Mouse (Mus musculus) layer of hippocampus, postnatal 36 days (tissue): ENCODE measurements around the gene Gm17409. TPM values are rescaled to one million over a fixed set of nuclear protein-coding genes. Genes with fewer than 3 reads are reported as not detected.

Source experiments
- DNase-seq, 2 experiments: peaks; one replicate each; pipeline ENCODE4 v3.0.0; 2022
- total RNA-seq, 2 experiments: library from RNA; stranded (reverse); gene quantifications; 2 replicates each; pipeline ENCODE4 v1.2.3; 2021

Gene Gm17409
- total RNA-seq, 2 experiments from 2014 or later: not detected

- DNase-seq: no peak
Observed at GRCm38 (mm10) chr2:58484284-58484965, 14.5 kb downstream of the Gm17409 start.

- DNase-seq: no peak
Observed at GRCm38 (mm10) chr2:58485152-58485551, 15.2 kb downstream of the Gm17409 start.

- no peak for DNase-seq
Observed at GRCm38 (mm10) chr2:58485683-58486082, 15.8 kb downstream of the Gm17409 start.

GRCm38 (mm10) chr2:58486441-58487278, 16.7 kb downstream of the Gm17409 start:
- DNase-seq: no peak

GRCm38 (mm10) chr2:58487279-58487560, 17.3 kb downstream of the Gm17409 start:
- no peak for DNase-seq

GRCm38 (mm10) chr2:58488404-58488803, 18.5 kb downstream of the Gm17409 start:
- no peak for DNase-seq

GRCm38 (mm10) chr2:58489275-58489674, 19.4 kb downstream of the Gm17409 start:
- no peak for DNase-seq

GRCm38 (mm10) chr2:58493685-58494635, 24.0 kb downstream of the Gm17409 start:
- no peak for DNase-seq

- no peak for DNase-seq
Observed at GRCm38 (mm10) chr2:58495271-58495670, 25.4 kb downstream of the Gm17409 start.

- no peak for DNase-seq
Observed at GRCm38 (mm10) chr2:58496647-58497410, 26.9 kb downstream of the Gm17409 start.

GRCm38 (mm10) chr2:58505306-58506090, 35.6 kb downstream of the Gm17409 start:
- DNase-seq: no peak

- DNase-seq: no peak
Observed at GRCm38 (mm10) chr2:58510192-58510591, 40.3 kb downstream of the Gm17409 start.

- no peak for DNase-seq
Observed at GRCm38 (mm10) chr2:58513212-58513611, 43.3 kb downstream of the Gm17409 start.

GRCm38 (mm10) chr2:58514489-58514888, 44.6 kb downstream of the Gm17409 start:
- DNase-seq: no peak

- no peak for DNase-seq
Observed at GRCm38 (mm10) chr2:58516000-58516399, 46.1 kb downstream of the Gm17409 start.

- DNase-seq: no peak
Observed at GRCm38 (mm10) chr2:58516920-58517319, 47.0 kb downstream of the Gm17409 start.

- DNase-seq: no peak
Observed at GRCm38 (mm10) chr2:58518517-58518916, 48.6 kb downstream of the Gm17409 start.
